8 mouse cellular contexts compared by ENCODE assay signal in the genomic region with DNA sequence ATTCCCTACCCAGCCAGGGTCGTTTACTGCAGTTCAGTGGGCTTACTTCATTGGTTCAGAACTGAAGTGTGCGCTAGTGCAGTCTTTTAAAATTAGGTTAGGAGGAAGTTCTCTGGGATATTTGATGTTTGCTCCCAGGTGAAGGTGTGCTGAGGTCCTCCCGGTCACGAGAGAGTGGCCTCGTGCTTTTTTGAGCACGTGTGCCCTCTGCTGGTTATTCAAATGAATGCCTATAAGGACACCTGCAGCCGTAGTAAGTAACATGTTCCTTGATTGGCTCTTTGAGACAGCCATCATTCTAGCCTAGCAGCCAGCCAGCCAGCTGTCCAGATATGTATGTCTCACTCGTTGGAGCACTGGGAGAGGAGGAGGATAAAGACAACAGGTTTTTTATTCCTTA. TPM values are rescaled to one million over a fixed set of nuclear protein-coding genes. Genes with fewer than 3 reads are reported as not detected.
DNase-seq lines count a peak whose midpoint lies in the region; ATAC-seq lines count a peak whose summit lies in the region.

No protein-coding gene starts in this region.

- no peaks in the 10 kb centered on the region for H3K4me1 ChIP-seq in forebrain, embryonic 11.5 days (replicated peaks; ENCODE audit: control insufficient read depth, insufficient read depth, low read length)
- H3K4me1 ChIP-seq in intestine, embryonic 15.5 days (replicated peaks), result no peaks in the 10 kb centered on the region

- H3K4me3 ChIP-seq in forebrain, embryonic 11.5 days (ENCODE audit: low read depth, low read length), result no peak overlapping the region
- H3K4me3 ChIP-seq in intestine, embryonic 15.5 days (replicated peaks), result no peak overlapping the region

- no peaks in the 10 kb centered on the region for H3K36me3 ChIP-seq in forebrain, embryonic 11.5 days (ENCODE audit: control insufficient read depth, insufficient read depth, low read length)
- no peaks in the 10 kb centered on the region for H3K36me3 ChIP-seq in intestine, embryonic 15.5 days

- H3K9ac ChIP-seq in forebrain, embryonic 11.5 days (ENCODE audit: low read length), result no peak overlapping the region
- H3K9ac ChIP-seq in intestine, embryonic 15.5 days, result no peak overlapping the region

- no peaks in the 10 kb centered on the region for H3K9me3 ChIP-seq in forebrain, embryonic 11.5 days (ENCODE audit: control insufficient read depth, low read length)
- H3K9me3 ChIP-seq in intestine, embryonic 15.5 days, result no peaks in the 10 kb centered on the region

- no peaks in the 10 kb centered on the region for H3K27me3 ChIP-seq in forebrain, embryonic 11.5 days (ENCODE audit: control insufficient read depth, insufficient read depth, low read length)
- H3K27me3 ChIP-seq in intestine, embryonic 15.5 days (replicated peaks), result no peaks in the 10 kb centered on the region

- no peak for ATAC-seq in forebrain, embryonic 11.5 days (replicated peaks; ENCODE audit: low FRiP score)
- peak; percentile 69 for ATAC-seq in intestine, embryonic 15.5 days
- 0 out of 2 replicates have a peak, but pooled peaks have one; percentile 40 for ATAC-seq in neutrophil, adult 5-6 weeks (ENCODE audit: extremely low read depth, insufficient number of reproducible peaks, low FRiP score, poor library complexity, severe bottlenecking)

- peak; percentile 70 for DNase-seq in 3T3-L1 (ENCODE audit: low read depth, low spot score)
- DNase-seq in CD4-positive helper T cell, adult 2 months (ENCODE audit: low read depth, low spot score), result peak; percentile 76
- peak; percentile 85 for DNase-seq in brain, adult 2 months (ENCODE audit: low read depth, low spot score)
- DNase-seq in forebrain, embryonic 11.5 days (ENCODE audit: low spot score), result peak; percentile 58
- peak; percentile 55 to 70 for DNase-seq in lung, adult 18-20 months
- DNase-seq in right cerebral cortex, postnatal 14 days, result no peak

- H3K4me2 ChIP-seq in forebrain, embryonic 11.5 days (ENCODE audit: low read depth, low read length, severe bottlenecking), result no peak overlapping the region
- no peak overlapping the region for H3K4me2 ChIP-seq in intestine, embryonic 15.5 days (replicated peaks)

- H3K27ac ChIP-seq in forebrain, embryonic 11.5 days (ENCODE audit: low read depth, low read length), result no peak overlapping the region
- H3K27ac ChIP-seq in intestine, embryonic 15.5 days, result no peak overlapping the region

- 21% methylated on average over 8 of the region's 8 CpGs for WGBS in forebrain, embryonic 11.5 days
- WGBS in intestine, embryonic 15.5 days, result 16% methylated on average over 8 of the region's 8 CpGs

RNA-seq across cellular contexts. Expression of a gene that starts 27.0 kb away (rescaled TPM):
- polyA plus RNA-seq in forebrain, embryonic 11.5 days (2014; fragmentation: Nextera tagmentation; extraction: Ambion mirVana), result 441 and 442 TPM in 2 replicates
- 528 and 550 TPM in 2 replicates for polyA plus RNA-seq in intestine, embryonic 15.5 days (2015; fragmentation: Nextera tagmentation; extraction: Ambion mirVana)
- total RNA-seq in neutrophil, adult 5-6 weeks (2017), result 157 and 163 TPM in 2 replicates
